Mouse (Mus musculus) limb, embryonic 11.5 days (tissue): ENCODE results near the gene Msi2. TPM values are rescaled to one million over a fixed set of nuclear protein-coding genes. Genes with fewer than 3 reads are reported as not detected.

Experiments used
- ATAC-seq: fragments of 200-750 bp; cut with Nextera tagmentation; 2 replicates; pipeline ENCODE4 v1.8.0; 2017; ENCODE audit warnings: low read depth; ENCODE audit not compliant: insufficient number of reproducible peaks, low FRiP score, low TSS enrichment
- DNase-seq: peaks from one replicate; pipeline ENCODE4 v3.0.0-alpha.2; 2015; ENCODE audit warnings: low spot score
- H3K27ac ChIP-seq: fragments of 300-500 bp; sonication (generic); replicated peaks from 2 replicates; pipeline ENCODE4 v1.5.1; 2014; ENCODE audit warnings: low read depth, mild to moderate bottlenecking, low read length
- H3K27me3 ChIP-seq: fragments of 300-500 bp; sonication (generic); 2 replicates; pipeline ENCODE4 v1.6.1; 2014; ENCODE audit warnings: mild to moderate bottlenecking, low read length, mixed read lengths; ENCODE audit not compliant: control insufficient read depth, insufficient read depth
- H3K36me3 ChIP-seq: fragments of 300-500 bp; sonication (generic); 2 replicates; pipeline ENCODE4 v1.6.1; 2014; ENCODE audit warnings: mild to moderate bottlenecking, low read length, moderate library complexity, mixed read lengths; ENCODE audit not compliant: control insufficient read depth, insufficient read depth
- H3K4me1 ChIP-seq: fragments of 300-500 bp; sonication (generic); 2 replicates; pipeline ENCODE4 v1.6.1; 2014; ENCODE audit warnings: low read length, mixed read lengths; ENCODE audit not compliant: control insufficient read depth, insufficient read depth
- H3K4me2 ChIP-seq: fragments of 300-500 bp; sonication (generic); 2 replicates; pipeline ENCODE4 v1.6.1; 2014; ENCODE audit warnings: low read depth, mild to moderate bottlenecking, moderate library complexity; ENCODE audit not compliant: severe bottlenecking
- H3K4me3 ChIP-seq: fragments of 300-500 bp; sonication (generic); 2 replicates; pipeline ENCODE4 v1.5.1; 2014; ENCODE audit warnings: low read depth, low read length
- H3K9ac ChIP-seq: fragments of 300-500 bp; sonication (generic); 2 replicates; pipeline ENCODE4 v1.6.1; 2014; ENCODE audit warnings: mild to moderate bottlenecking, low read length
- H3K9me3 ChIP-seq: fragments of 300-500 bp; sonication (generic); 2 replicates; pipeline ENCODE4 v1.6.1; 2016; ENCODE audit warnings: low read length; ENCODE audit not compliant: control insufficient read depth
- WGBS: fragments of 180-500 bp; shearing (Covaris S2); extraction: QIAGEN DNeasy Blood & Tissue Kit; methylation state at CpG from one replicate; pipeline ENCODE4 v1.1.7; 2014; 5-methylcytosine and 5-hydroxymethylcytosine counted together
- polyA plus RNA-seq: library from polyadenylated mRNA; unstranded; fragments of >200 nt; fragmentation: Nextera tagmentation; extraction: Ambion mirVana; gene quantifications from 2 replicates; pipeline ENCODE4 v1.2.1, GENCODE M21; 2014

Msi2 gene
- polyA plus RNA-seq, 1 experiment from 2014 or later: 18.1 TPM

- H3K4me1 ChIP-seq: peaks cover 30% of the 10 kb centered on the region
- no peaks in the 10 kb centered on the region for H3K9me3 ChIP-seq
- no peaks in the 10 kb centered on the region for H3K27me3 ChIP-seq
- DNase-seq (no peak), ATAC-seq (no peak)
- WGBS: 43% methylated on average over 3 of the region's 3 CpGs
- no peak overlapping the region for H3K27ac ChIP-seq
- H3K36me3 ChIP-seq: no peaks in the 10 kb centered on the region; the same call in 1 of the 2 replicates
- no peak overlapping the region for H3K4me3 ChIP-seq
- H3K4me2 ChIP-seq: no peak overlapping the region
- H3K9ac ChIP-seq: no peak overlapping the region
Measured at GRCm38 (mm10) chr11:88598848-88599175, 119.5 kb downstream of the Msi2 start.

DNA sequence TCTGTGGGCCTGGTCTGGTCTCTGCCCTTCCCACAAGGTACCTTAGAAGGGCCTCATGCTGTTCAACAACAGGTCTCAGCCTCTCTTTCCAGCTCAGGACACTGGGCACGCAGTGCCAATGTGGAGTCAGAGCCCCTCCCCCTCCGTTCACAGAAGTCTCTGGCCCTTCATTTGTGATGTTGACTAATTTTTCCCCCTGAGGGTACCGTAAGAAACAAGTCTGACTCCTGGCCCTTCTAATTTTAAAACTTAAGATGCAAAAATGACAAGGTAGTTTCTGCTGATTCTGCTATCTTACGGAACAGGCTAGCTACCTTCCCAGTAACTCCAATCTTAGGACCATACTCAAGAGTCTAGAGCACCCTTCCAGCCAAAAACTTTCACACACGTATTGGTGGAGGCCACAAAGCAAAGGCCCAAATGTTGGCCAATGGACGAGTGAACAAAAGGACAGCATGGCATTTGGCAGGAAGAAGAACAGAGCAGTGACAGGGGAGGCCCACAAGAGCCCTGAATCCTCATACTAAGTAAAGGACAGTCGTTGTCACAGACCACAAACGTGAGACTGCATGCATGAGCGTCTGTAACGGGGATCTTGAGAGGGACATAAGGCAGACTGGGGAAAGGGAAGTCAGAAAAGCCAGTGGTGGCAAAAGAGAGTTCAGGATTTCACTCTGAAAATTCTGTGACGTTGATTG is 120.0 kb downstream of the Msi2 start:
- H3K9me3 ChIP-seq: no peaks in the 10 kb centered on the region
- WGBS: 70% methylated on average over 11 of the region's 11 CpGs
- no peak for ATAC-seq
- H3K4me1 ChIP-seq: peaks cover 31% of the 10 kb centered on the region
- no peaks in the 10 kb centered on the region for H3K27me3 ChIP-seq
- no peaks in the 10 kb centered on the region; the same call in 1 of the 2 replicates for H3K36me3 ChIP-seq
- no peak for DNase-seq
- H3K4me3 ChIP-seq: no peak overlapping the region
- no peak overlapping the region for H3K4me2 ChIP-seq
- no peak overlapping the region for H3K9ac ChIP-seq
- no peak overlapping the region for H3K27ac ChIP-seq

GRCm38 (mm10) chr11:88595616-88596015 is 122.7 kb downstream of the Msi2 start:
- Histone ChIP-seq H3K27ac (no peak overlapping the region), H3K4me3 (no peak overlapping the region), H3K9me3 (no peaks in the 10 kb centered on the region), H3K9ac (no peak overlapping the region), H3K4me1 (peaks cover 35% of the 10 kb centered on the region), H3K27me3 (no peaks in the 10 kb centered on the region), H3K36me3 (0 out of 2 replicates have a peak, but pooled peaks cover 2% of the 10 kb centered on the region), H3K4me2 (no peak overlapping the region)
- ATAC-seq: no peak
- no peak for DNase-seq
- WGBS: 42% methylated on average over 4 of the region's 4 CpGs

GRCm38 (mm10) chr11:88594804-88595611 is 123.3 kb downstream of the Msi2 start:
- H3K27ac ChIP-seq: peak overlapping the region; percentile 26; the same call in 1 of the 2 replicates
- no peak overlapping the region for H3K9ac ChIP-seq
- no peak overlapping the region for H3K4me3 ChIP-seq
- H3K27me3 ChIP-seq: no peaks in the 10 kb centered on the region
- ATAC-seq: no peak
- H3K4me1 ChIP-seq: peaks cover 35% of the 10 kb centered on the region
- H3K36me3 ChIP-seq: peaks cover 2% of the 10 kb centered on the region; the same call in 1 of the 2 replicates
- H3K4me2 ChIP-seq: no peak overlapping the region
- no peaks in the 10 kb centered on the region for H3K9me3 ChIP-seq
- WGBS: 62% methylated on average over 13 of the region's 13 CpGs
- no peak for DNase-seq

DNA sequence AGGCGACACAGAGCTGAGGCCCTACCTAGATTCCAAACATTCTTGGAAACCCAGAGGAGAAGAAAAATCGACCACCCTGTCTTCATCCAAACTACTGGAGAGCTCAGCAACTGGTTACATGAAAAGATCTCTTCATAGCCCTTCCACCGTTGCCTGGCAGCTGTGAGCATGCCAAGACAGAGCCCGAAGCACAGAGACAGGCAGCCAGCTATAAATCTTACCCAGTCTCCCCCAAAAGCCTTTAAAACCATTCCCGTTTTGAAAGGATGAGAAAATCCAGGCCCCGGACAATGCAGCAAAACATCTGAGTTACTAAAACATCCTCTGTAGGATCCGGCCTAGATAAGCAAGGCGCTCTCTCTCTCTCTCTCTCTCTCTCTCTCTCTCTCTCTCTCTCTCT is 124.3 kb downstream of the Msi2 start:
- ATAC-seq: no peak
- H3K4me1 ChIP-seq: peaks cover 28% of the 10 kb centered on the region
- H3K9ac ChIP-seq: no peak overlapping the region
- H3K4me3 ChIP-seq: no peak overlapping the region
- no peaks in the 10 kb centered on the region for H3K9me3 ChIP-seq
- H3K36me3 ChIP-seq: peaks cover 6% of the 10 kb centered on the region; the same call in 1 of the 2 replicates
- H3K4me2 ChIP-seq: no peak overlapping the region
- peak; percentile 50 for DNase-seq
- WGBS: 16% methylated on average over 8 of the region's 8 CpGs
- no peak overlapping the region for H3K27ac ChIP-seq
- H3K27me3 ChIP-seq: no peaks in the 10 kb centered on the region

DNA sequence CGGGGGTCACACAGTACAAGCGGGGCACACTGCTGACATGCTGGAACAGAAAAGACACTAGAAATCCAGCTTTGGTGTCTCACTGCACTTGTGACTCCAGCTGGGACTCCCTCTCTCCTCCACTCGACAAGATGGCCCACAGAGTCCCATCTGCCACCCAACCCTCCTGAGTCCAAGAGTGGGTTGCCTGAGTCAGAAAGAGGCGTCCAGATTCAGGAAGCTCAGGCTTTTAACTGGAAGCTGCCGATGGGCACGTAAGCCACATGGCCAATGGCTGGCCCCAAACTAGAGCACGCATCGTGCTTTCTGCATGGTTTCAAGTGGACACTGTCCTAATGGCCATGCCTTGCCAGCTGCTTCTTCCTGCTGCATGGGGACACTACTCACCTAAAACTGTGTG is 126.2 kb downstream of the Msi2 start:
- H3K36me3 ChIP-seq: peaks cover 6% of the 10 kb centered on the region; the same call in 1 of the 2 replicates
- peaks cover 31% of the 10 kb centered on the region for H3K4me1 ChIP-seq
- no peak overlapping the region for H3K4me2 ChIP-seq
- no peak overlapping the region for H3K4me3 ChIP-seq
- WGBS: 92% methylated on average over 8 of the region's 8 CpGs
- DNase-seq: no peak
- no peaks in the 10 kb centered on the region for H3K9me3 ChIP-seq
- no peak overlapping the region for H3K9ac ChIP-seq
- no peak overlapping the region for H3K27ac ChIP-seq
- ATAC-seq: no peak
- H3K27me3 ChIP-seq: no peaks in the 10 kb centered on the region

GRCm38 (mm10) chr11:88590647-88591046 is 127.7 kb downstream of the Msi2 start:
- peaks cover 40% of the 10 kb centered on the region for H3K4me1 ChIP-seq
- 61% methylated on average over 5 of the region's 5 CpGs for WGBS

GRCm38 (mm10) chr11:88589641-88590040 is 128.7 kb downstream of the Msi2 start:
- H3K4me3 ChIP-seq: no peak overlapping the region
- WGBS: 92% methylated on average over 6 of the region's 6 CpGs
- H3K9ac ChIP-seq: no peak overlapping the region
- DNase-seq: no peak
- no peak overlapping the region for H3K4me2 ChIP-seq
- H3K36me3 ChIP-seq: peaks cover 6% of the 10 kb centered on the region; the same call in 1 of the 2 replicates
- H3K27ac ChIP-seq: no peak overlapping the region
- no peak for ATAC-seq
- peaks cover 43% of the 10 kb centered on the region for H3K4me1 ChIP-seq
- no peaks in the 10 kb centered on the region for H3K9me3 ChIP-seq
- H3K27me3 ChIP-seq: no peaks in the 10 kb centered on the region

More at GRCm38 (mm10) chr11:88590647-88591046, 127.7 kb downstream of the Msi2 start:
- Histone ChIP-seq H3K9me3 (no peaks in the 10 kb centered on the region), H3K36me3 (peaks cover 6% of the 10 kb centered on the region; the same call in 1 of the 2 replicates), H3K27ac (no peak overlapping the region), H3K4me2 (no peak overlapping the region), H3K4me3 (no peak overlapping the region), H3K27me3 (no peaks in the 10 kb centered on the region), H3K9ac (no peak overlapping the region)
- ATAC-seq (no peak), DNase-seq (no peak)
